Mouse (Mus musculus) kidney, adult 2 months (tissue): Measurements from ENCODE around the gene Hormad1. TPM values are rescaled to one million over a fixed set of nuclear protein-coding genes. Genes with fewer than 3 reads are reported as not detected.
A peak's percentile ranks its signal among the peaks of the same experiment; 100 is the strongest.

ENCODE experiments used
- DNase-seq: peaks from one replicate; pipeline ENCODE4 v3.0.0; 2021
- H3K27ac ChIP-seq: fragments of 200-500 bp; 2 replicates; pipeline ENCODE4 v1.5.1; 2012; ENCODE audit warnings: low read depth, low read length, control low read depth, inconsistent platforms; ENCODE audit not compliant: insufficient read depth
- H3K27me3 ChIP-seq: fragments of 200-500 bp; replicated peaks from 2 replicates; pipeline ENCODE4 v1.6.1; 2012; ENCODE audit warnings: mild to moderate bottlenecking, moderate library complexity, low read length, inconsistent platforms; ENCODE audit not compliant: control insufficient read depth, insufficient read depth
- H3K36me3 ChIP-seq: fragments of 200-500 bp; 2 replicates; pipeline ENCODE4 v1.6.1; 2012; ENCODE audit warnings: mild to moderate bottlenecking, moderate library complexity, low read length, inconsistent platforms; ENCODE audit not compliant: control insufficient read depth, insufficient read depth
- H3K4me1 ChIP-seq: fragments of 200-500 bp; 2 replicates; pipeline ENCODE4 v1.6.1; 2011; ENCODE audit warnings: low read length; ENCODE audit not compliant: control insufficient read depth, insufficient read depth
- H3K4me3 ChIP-seq: fragments of 200-500 bp; 2 replicates; pipeline ENCODE4 v1.5.1; 2011; ENCODE audit warnings: mild to moderate bottlenecking, low read depth, low read length, control low read depth; ENCODE audit not compliant: insufficient read depth
- CTCF ChIP-seq: fragments of 200-500 bp; conservative IDR thresholded peaks from 2 replicates; pipeline ENCODE4 v1.5.1; 2011; ENCODE audit warnings: low read depth, mild to moderate bottlenecking, control low read depth, low read length, moderate library complexity, mixed read lengths; ENCODE audit not compliant: insufficient read depth, insufficient read length
- POLR2A ChIP-seq: fragments of 200-500 bp; IDR thresholded peaks from one replicate; pipeline ENCODE4 v1.6.1; 2011; ENCODE audit warnings: low read depth, low read length, control low read depth
- WGBS: fragments of 180-500 bp; shearing (Covaris S2); methylation state at CpG from one replicate; pipeline ENCODE4 v1.1.7; 2018; 5-methylcytosine and 5-hydroxymethylcytosine counted together
- polyA plus RNA-seq: library from polyadenylated mRNA; depleted of rRNA; stranded (reverse); fragments of >200 nt; gene quantifications from 2 replicates; pipeline ENCODE4 v1.2.3, GENCODE M21; 2012

Hormad1 gene
- polyA plus RNA-seq, 1 experiment, result not detected

DNA sequence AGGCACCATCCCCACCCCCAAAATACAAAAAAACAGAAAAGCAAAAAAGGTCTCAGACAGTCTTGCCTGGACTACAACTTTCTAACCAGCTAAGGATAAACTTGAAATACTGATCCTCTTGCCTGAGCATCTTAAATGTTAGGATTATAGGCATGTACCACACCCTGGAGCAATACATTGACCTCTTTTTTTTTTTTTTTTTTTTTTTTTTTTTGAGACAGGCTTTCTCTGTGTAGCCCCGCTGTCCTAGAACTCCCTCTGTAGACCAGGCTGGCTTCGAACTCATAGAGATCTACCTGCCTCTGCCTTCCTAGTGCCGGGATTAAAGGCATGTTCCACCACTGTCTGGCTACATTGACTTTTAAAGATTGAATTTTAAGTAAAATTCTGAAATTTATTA is 1.3 kb downstream of the Hormad1 start:
- H3K36me3 ChIP-seq, result no peaks in the 10 kb centered on the region
- H3K27ac ChIP-seq, result no peak overlapping the region
- no peak for DNase-seq
- H3K4me3 ChIP-seq, result no peak overlapping the region
- WGBS, result 89% methylated on average over 3 of the region's 3 CpGs
- TF ChIP-seq POLR2A (no peak), CTCF (no peak)
- H3K4me1 ChIP-seq, result no peaks in the 10 kb centered on the region
- H3K27me3 ChIP-seq, result no peaks in the 10 kb centered on the region

DNA sequence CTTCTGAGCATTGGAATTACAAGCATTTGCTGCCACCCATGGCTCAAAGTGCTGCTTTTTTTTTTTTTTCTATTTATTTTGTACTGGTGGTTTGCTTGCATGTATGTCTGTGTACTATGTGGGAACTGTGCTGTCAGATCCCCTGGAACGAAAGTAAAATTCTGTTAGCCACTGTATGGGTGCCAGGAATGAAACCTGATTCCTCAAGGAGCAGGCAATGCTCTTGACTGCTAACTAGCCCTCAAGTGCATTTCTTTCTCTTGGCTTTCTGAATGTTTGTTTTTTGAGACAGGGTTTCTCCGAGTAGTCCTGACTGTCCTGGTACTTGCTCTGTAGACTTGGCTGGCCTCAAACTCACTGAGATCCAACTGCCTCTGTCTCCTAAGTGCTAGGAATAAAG is 2.3 kb downstream of the Hormad1 start:
- no peaks in the 10 kb centered on the region for H3K27me3 ChIP-seq
- TF ChIP-seq CTCF (no peak), POLR2A (no peak)
- WGBS, result 64% methylated on average over 2 of the region's 2 CpGs
- H3K4me1 ChIP-seq, result no peaks in the 10 kb centered on the region
- H3K27ac ChIP-seq, result no peak overlapping the region
- H3K4me3 ChIP-seq, result no peak overlapping the region
- no peak for DNase-seq
- H3K36me3 ChIP-seq, result no peaks in the 10 kb centered on the region

DNA sequence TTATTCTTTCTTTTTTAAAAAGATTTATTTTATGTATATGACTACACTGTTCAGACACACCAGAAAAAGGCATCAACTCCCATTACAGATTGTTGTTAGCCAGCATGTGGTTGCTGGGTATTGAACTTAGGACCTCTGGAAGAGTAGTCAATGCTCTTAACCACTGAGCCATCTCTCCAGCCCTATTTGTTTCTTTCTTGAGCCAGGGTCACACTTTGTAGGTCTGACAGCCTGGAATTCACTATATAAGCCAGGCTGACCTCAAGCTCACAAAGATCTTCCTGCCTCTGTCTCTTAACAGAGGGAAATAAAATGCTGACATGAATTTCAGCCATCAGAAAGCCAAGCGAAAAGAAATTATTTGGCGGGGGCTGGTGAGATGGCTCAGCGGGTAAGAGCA is 10.1 kb downstream of the Hormad1 start:
- H3K27ac ChIP-seq, result no peak overlapping the region
- no peaks in the 10 kb centered on the region for H3K27me3 ChIP-seq
- WGBS, result 90% methylated on average over 3 of the region's 3 CpGs
- no peak overlapping the region for H3K4me3 ChIP-seq
- no peaks in the 10 kb centered on the region for H3K4me1 ChIP-seq
- H3K36me3 ChIP-seq, result no peaks in the 10 kb centered on the region
- DNase-seq, result no peak
- TF ChIP-seq CTCF, result no peak
- TF ChIP-seq POLR2A, result no peak

DNA sequence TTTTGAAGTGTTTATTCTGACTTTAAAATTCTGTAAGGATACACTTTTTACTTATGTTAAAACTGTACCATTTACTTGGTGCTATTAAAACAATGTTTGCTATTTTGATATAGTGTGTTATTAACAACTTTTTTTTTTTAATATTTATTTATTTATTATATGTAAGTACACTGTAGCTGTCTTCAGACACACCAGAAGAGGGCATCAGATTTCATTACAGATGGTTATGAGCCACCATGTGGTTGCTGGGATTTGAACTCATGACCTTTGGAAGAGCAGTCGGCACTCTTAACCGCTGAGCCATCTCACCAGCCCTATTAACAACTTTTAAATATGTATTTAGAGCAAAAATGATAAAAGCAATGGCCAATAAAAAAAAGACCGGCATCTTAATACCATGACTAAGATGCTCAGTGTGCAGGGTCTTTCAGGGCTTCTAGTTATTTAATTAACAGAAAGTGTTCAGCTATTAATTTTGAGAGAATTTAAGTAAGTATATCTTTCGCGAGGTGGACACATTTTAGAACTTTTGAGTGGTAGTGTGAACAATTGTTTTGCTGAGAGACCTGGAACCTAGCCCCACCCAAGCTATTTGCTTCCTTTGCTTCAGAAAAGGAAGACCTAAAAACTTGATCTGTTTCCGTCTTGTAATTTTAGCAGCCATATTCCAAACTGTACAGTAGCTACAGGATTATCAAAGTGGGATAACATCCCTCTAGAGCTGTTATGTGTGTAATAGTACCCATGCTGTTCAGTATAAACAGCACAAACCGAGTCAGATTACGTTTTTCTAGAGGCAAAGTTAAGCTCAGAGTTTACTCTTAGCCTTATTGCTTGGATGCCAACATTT is 28.5 kb downstream of the Hormad1 start:
- DNase-seq, result no peak
- 33% methylated on average over 8 of the region's 8 CpGs for WGBS
- Histone ChIP-seq H3K36me3 (no peaks in the 10 kb centered on the region; the same call in 1 of the 2 replicates), H3K27ac (no peak overlapping the region), H3K4me1 (0 out of 2 replicates have a peak, but pooled peaks cover 2% of the 10 kb centered on the region), H3K4me3 (no peak overlapping the region), H3K27me3 (no peaks in the 10 kb centered on the region)
- TF ChIP-seq POLR2A (no peak), CTCF (no peak)

DNA sequence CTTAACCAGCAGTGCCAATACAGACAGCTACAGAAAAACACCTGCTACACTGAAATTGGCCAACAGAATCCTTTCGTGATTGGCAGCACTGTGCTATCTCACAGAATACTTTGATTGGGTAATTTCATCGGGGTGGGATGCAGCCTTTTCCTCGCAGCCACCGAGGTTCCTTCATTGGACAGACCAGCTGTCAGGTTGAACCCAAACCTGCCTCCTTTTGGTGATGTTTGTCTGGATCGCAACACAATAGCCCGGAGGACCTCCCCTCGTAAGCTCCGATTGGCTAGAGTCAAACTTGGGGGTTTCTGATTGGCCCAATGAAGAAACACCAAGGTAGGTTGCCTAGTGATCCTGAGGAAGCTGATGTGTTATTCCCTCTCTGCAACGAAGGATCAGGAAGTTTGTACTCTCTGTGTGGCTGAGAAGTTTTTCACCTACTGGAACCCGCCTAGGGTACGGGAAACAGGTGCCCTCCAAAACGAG is 29.2 kb downstream of the Hormad1 start, which contains the start of gene Golph3l:
Gene Golph3l, plus strand, starts transcription at position 331 of the 483 bp plus-strand sequence.
- peak within 1 kb of the TSS; percentile 85 for H3K4me3 ChIP-seq
- H3K36me3 ChIP-seq, result no peaks in the 10 kb centered on the region; the same call in 1 of the 2 replicates
- peak; percentile 99 for DNase-seq
- no peaks in the 10 kb centered on the region for H3K27me3 ChIP-seq
- H3K4me1 ChIP-seq, result 0 out of 2 replicates have a peak, but pooled peaks cover 2% of the 10 kb centered on the region
- H3K27ac ChIP-seq, result peak within 1 kb of the TSS; percentile 69
- under 1% methylated on average over 12 of the region's 12 CpGs for WGBS
- TF ChIP-seq CTCF (no peak), POLR2A (peak; percentile 23)

DNA sequence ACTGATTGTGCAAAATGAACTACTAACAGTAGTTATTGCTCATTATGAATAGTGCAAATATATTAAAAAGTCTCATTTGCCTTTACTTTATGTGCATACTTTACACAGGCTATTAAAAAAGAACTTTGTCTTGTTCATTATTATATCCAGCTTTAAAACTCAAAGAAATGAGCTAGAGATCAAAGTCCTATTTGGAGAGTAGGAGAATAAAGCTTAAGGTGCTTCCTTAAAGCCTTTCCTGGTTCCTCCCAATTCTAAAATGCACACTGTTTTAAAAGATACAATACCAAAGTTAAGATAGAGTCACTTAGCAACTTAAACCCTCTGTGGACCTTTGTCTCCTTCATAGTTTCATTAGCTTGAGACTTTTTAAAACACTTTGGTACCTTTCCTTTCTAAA is 39.3 kb downstream of the Hormad1 start:
- no peak overlapping the region for H3K27ac ChIP-seq

DNA sequence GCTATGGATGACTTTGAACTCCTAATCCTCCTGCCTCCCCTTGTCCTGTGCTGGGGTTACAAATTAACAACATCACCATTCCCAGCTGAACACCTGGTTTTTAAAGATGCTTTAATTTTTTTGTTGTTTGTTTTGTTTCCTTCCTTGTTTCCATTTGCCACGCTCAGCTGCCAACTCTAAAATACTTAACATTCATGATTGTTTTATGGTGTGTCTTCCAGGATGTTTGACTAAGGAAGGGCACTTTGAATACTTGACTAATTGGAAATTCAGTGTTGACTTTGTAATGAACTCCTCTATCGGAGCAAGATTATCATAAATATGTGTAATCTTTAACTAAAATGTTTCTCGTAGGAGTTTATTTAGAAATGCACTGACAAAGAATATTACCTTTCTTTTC is 41.8 kb downstream of the Hormad1 start:
- WGBS, result 46% methylated on average over 3 of the region's 3 CpGs
- no peaks in the 10 kb centered on the region; the same call in 1 of the 2 replicates for H3K36me3 ChIP-seq
- no peak for TF ChIP-seq CTCF
- no peak for TF ChIP-seq POLR2A
- H3K27ac ChIP-seq, result peak overlapping the region; percentile 35
- no peak overlapping the region for H3K4me3 ChIP-seq
- H3K4me1 ChIP-seq, result 0 out of 2 replicates have a peak, but pooled peaks cover 2% of the 10 kb centered on the region
- no peaks in the 10 kb centered on the region for H3K27me3 ChIP-seq
- no peak for DNase-seq

More for the DNA sequence above, 39.3 kb downstream of the Hormad1 start:
- no peaks in the 10 kb centered on the region for H3K27me3 ChIP-seq
- H3K4me3 ChIP-seq, result no peak overlapping the region
- peaks cover 1% of the 10 kb centered on the region for H3K36me3 ChIP-seq
- H3K4me1 ChIP-seq, result 0 out of 2 replicates have a peak, but pooled peaks cover 2% of the 10 kb centered on the region
- no peak for DNase-seq
- TF ChIP-seq POLR2A, result no peak
- TF ChIP-seq CTCF, result no peak
